Mouse (Mus musculus) c-Kit-positive CD71-positive TER-119-negative erythroid progenitor cells, embryonic 14.5 days (primary cell): Measurements from ENCODE around the gene Lgmn.

Experiments used
- DNase-seq: peaks from one replicate; pipeline ENCODE4 v3.0.0-alpha.2; 2013; ENCODE audit warnings: low read depth

Lgmn gene

GRCm38 (mm10) chr12:102432238-102432637 is 7.4 kb downstream of the Lgmn start:
- DNase-seq, result no peak

GRCm38 (mm10) chr12:102430228-102430627 is 9.4 kb downstream of the Lgmn start:
- no peak for DNase-seq

- DNase-seq, result no peak
Measured at GRCm38 (mm10) chr12:102429656-102430055, 10.0 kb downstream of the Lgmn start.

GRCm38 (mm10) chr12:102426285-102426684 is 13.3 kb downstream of the Lgmn start:
- DNase-seq, result peak; percentile 75

GRCm38 (mm10) chr12:102425048-102425578 is 14.5 kb downstream of the Lgmn start:
- DNase-seq, result no peak

DNA sequence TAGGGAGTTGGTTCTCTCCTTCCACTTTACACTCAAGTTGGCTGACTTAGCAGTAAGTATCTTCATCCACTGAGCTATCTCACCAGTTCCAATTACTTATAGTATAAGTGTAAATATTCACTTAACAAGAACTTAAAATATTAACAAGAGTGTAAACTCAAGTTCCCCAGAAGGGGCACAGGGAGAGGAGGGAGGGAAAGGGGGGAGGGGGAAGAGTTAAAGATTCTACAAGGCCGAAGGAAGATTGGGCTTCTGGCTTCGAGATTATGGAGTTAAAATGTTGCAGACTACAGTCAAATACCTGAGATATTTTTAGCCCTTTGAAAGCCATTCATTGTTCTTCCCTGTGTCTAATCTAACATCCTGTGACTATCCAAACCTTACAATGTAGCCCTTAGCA is 15.2 kb downstream of the Lgmn start:
- no peak for DNase-seq

- DNase-seq, result no peak
Measured at GRCm38 (mm10) chr12:102423625-102424024, 16.0 kb downstream of the Lgmn start.

- no peak for DNase-seq
Measured at GRCm38 (mm10) chr12:102422623-102423320, 16.8 kb downstream of the Lgmn start.

GRCm38 (mm10) chr12:102422065-102422464 is 17.5 kb downstream of the Lgmn start:
- no peak for DNase-seq

- DNase-seq, result peak; percentile 70
Measured at GRCm38 (mm10) chr12:102420168-102420890, 19.3 kb downstream of the Lgmn start.

DNA sequence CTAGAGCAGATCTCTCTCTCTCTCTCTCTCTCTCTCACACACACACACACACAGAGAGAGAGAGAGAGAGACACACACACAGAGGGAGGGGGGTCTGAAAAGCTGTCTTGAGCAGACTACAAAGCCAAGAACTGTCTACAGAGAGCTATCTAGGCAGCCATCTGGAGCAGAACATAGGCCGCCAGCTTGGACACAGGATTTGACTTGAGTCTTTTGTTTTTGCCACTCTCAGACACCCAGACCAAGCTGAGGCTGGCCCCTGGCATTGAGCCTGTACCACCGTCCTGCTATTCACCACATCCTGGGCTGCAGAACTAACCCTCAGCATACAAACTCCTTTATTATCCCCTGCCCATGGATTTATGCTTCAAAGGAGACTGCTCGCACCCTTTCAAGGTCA is 20.1 kb downstream of the Lgmn start:
- no peak for DNase-seq

DNA sequence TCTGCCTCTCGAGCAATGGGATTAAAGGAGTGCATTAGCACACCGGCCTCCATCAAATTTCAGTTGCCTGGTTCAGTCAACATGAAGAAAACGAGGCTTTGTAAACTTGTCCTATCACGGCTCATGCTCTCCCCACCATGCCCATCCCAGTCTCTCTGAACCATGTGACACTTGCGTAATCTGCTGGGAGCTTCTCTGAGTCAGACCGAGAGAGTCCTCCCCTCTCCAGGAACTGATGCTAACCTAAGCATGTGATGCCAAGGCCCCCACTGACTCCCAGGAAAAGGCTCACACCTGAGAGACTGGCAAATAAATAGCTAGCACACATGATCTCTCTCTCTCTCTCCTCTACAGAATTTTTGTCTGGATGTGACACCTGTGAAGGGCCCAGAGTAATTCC is 21.9 kb downstream of the Lgmn start:
- DNase-seq, result no peak

- DNase-seq, result no peak
Measured at GRCm38 (mm10) chr12:102416955-102417510, 22.6 kb downstream of the Lgmn start.

- no peak for DNase-seq
Measured at GRCm38 (mm10) chr12:102416391-102416837, 23.2 kb downstream of the Lgmn start.

- DNase-seq, result no peak
Measured at GRCm38 (mm10) chr12:102414686-102415085, 24.9 kb downstream of the Lgmn start.

GRCm38 (mm10) chr12:102413171-102413570 is 26.4 kb downstream of the Lgmn start:
- no peak for DNase-seq

DNA sequence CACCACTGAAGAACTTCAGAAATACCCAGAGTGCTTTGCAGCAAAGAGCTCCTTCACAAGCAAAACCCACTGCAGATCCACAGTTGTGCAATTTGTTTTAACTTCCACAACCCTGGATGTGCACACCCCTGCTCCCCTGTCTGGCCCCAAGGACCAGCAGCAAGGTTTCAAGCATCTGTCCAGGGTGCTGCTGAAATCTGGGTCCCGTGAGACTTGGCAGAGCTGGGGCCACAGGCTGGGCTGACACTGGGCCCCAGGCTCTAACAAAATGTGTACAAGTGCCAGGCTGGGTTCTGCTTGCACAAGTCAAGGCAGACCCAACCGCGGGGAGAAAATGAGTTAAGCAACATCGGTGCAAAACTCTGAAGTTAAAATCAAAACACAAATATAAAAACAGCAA is 41.0 kb downstream of the Lgmn start:
- no peak for DNase-seq

DNA sequence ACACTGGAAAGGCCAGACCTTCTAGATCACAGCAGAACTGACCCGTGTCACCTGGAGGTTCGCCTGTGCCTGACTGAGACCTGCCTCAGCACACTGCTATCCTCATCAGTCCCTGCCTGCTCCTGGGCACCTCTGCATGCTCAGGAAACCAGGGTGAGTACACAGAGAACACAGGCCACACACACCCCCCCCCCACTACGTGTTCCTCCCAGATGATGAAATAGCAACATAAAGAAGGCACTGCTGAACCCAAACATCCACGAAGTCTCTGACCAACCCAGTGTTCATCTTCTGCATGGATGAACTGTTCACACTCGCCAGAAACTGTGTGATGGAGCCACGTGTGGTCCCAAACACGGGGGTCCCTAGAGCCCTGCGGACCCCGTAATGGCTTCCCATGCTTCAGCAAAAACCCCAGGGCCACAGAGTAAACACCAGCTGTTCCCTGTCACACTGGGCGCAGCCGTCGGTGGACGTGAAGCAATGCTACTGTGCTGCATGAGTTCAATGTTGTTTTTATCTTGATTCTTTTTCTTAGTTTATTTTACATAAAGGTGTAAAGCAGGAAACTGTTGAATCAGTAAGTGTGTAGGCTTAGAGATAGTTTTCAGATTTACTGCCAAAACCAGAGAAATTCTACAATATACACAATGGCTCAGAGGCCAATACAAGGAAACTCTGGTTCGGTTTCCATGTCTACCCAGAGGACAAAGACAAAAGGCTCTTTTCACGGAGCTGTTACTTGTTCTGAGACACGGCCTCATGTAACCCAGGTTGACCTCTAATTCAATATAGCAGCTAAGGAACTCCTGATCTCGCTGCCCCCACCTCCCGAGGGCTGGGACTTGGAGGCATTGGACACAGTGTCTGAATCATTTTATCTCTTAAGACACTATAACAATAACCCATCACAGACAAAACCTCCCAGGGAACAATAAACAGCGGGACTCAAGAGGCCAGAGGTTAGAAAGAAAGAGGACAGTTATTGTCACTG is 43.3 kb downstream of the Lgmn start:
- DNase-seq, result no peak

- no peak for DNase-seq
Measured at GRCm38 (mm10) chr12:102395537-102395936, 44.1 kb downstream of the Lgmn start.

DNA sequence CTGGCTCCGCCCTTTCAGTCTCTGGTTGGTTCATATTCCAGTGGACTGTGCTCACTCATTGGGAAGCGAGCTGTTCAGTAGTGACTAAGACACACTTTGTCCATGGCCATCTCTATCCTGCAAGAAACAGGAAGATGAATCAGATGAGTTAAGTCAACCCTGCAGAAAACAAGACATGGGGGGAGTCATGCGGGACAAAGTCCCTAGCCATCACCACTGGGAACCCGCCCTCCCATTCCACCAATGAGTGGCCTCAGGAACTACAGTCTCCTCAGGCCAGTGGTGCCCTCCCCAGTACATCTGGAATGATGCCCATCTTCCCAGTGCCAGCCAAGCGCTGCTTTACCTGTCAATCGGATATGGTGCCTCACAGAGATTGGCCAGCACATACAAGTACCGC is 45.1 kb downstream of the Lgmn start:
- no peak for DNase-seq

DNA sequence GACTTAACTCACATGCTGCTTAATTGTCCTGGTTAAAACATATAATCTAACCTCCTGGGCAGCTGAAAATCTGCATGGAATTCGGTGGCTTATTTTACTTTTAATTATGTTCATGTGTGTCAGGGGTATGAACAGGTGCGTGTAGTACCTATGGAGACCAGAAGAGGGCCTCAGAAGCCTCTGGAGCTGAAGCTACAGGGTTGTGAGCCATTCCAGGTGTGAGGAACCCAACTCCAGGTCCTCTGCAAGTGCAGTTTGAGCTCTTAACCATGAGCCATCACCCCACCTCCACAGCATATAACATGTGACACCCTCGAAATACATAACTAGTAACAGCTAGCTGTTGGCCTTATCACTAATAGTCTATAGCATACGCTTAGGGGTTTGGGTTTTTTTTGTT is 47.6 kb downstream of the Lgmn start:
- peak; percentile 43 for DNase-seq

GRCm38 (mm10) chr12:102391109-102391508 is 48.5 kb downstream of the Lgmn start:
- DNase-seq, result no peak
